Mouse (Mus musculus) forebrain, embryonic 13.5 days (tissue): ENCODE measurements around the gene Vmn1r26. TPM values are rescaled to one million over a fixed set of nuclear protein-coding genes. Genes with fewer than 3 reads are reported as not detected.
"Not testable (repeated sequence)": the region's sequence is repeated elsewhere in the genome, so short reads cannot be mapped to it uniquely, and the experiment has no call there.

Experiments used
- ATAC-seq: fragments of 200-750 bp; cut with Nextera tagmentation; 2 replicates; pipeline ENCODE4 v1.8.0; 2017
- H3K27ac ChIP-seq: fragments of 300-500 bp; sonication (generic); 2 replicates; pipeline ENCODE4 v1.5.1; 2015; ENCODE audit warnings: inconsistent platforms, mild to moderate bottlenecking, moderate library complexity
- H3K27me3 ChIP-seq: fragments of 300-500 bp; sonication (generic); 2 replicates; pipeline ENCODE4 v1.6.1; 2015; ENCODE audit warnings: mild to moderate bottlenecking, inconsistent platforms
- H3K36me3 ChIP-seq: fragments of 300-500 bp; sonication (generic); 2 replicates; pipeline ENCODE4 v1.6.1; 2015; ENCODE audit warnings: mild to moderate bottlenecking, inconsistent platforms; ENCODE audit not compliant: poor library complexity, severe bottlenecking
- H3K4me1 ChIP-seq: fragments of 300-500 bp; sonication (generic); 2 replicates; pipeline ENCODE4 v1.6.1; 2015; ENCODE audit warnings: inconsistent platforms
- H3K4me2 ChIP-seq: fragments of 300-500 bp; sonication (generic); 2 replicates; pipeline ENCODE4 v1.6.1; 2015; ENCODE audit warnings: inconsistent platforms, mild to moderate bottlenecking, moderate library complexity
- H3K4me3 ChIP-seq: fragments of 300-500 bp; sonication (generic); 2 replicates; pipeline ENCODE4 v1.5.1; 2015; ENCODE audit warnings: mild to moderate bottlenecking, inconsistent platforms
- H3K9ac ChIP-seq: fragments of 300-500 bp; sonication (generic); 2 replicates; pipeline ENCODE4 v1.6.1; 2015; ENCODE audit warnings: mild to moderate bottlenecking, inconsistent platforms
- H3K9me3 ChIP-seq: fragments of 300-500 bp; sonication (generic); replicated peaks from 2 replicates; pipeline ENCODE4 v1.6.1; 2016; ENCODE audit warnings: inconsistent platforms
- WGBS: fragments of 180-500 bp; shearing (Covaris S2); methylation state at CpG from one replicate; pipeline ENCODE4 v1.1.7; 2015; 5-methylcytosine and 5-hydroxymethylcytosine counted together
- polyA plus RNA-seq: library from polyadenylated mRNA; unstranded; fragments of >200 nt; fragmentation: Nextera tagmentation; extraction: Ambion mirVana; gene quantifications from 2 replicates; pipeline ENCODE4 v1.2.1, GENCODE M21; 2015

The Vmn1r26 gene
- polyA plus RNA-seq: not detected in 2 replicates

DNA sequence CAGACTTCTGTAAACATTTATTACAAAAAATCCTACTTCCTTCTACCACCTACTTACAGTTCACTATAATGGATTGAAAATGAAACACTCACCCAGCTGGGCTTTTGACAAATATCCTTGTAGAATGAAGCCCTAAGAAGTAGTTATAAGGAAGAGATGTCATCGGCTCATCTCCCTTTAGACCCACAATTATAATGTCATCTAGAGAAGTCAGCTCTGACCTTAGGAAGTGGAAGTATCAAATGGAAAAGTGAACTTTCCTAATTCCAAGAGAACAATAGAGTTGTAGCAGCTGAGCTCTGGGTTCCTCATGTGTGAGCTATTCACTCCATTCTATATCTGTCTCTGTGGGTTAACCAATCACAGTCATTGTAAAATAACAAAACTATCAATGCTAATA is at the start of gene Vmn1r26:
Vmn1r26 (minus strand) TSS at position 101 of the 400 bp plus-strand sequence.
- Histone ChIP-seq H3K9me3 (no peaks in the 10 kb centered on the region; the same call in 1 of the 2 replicates), H3K27ac (no peak within 1 kb of the TSS), H3K9ac (no peak within 1 kb of the TSS), H3K4me1 (no peaks in the 10 kb centered on the region), H3K36me3 (no peaks in the 10 kb centered on the region), H3K4me3 (no peak within 1 kb of the TSS), H3K4me2 (no peak within 1 kb of the TSS), H3K27me3 (no peaks in the 10 kb centered on the region)
- ATAC-seq: no peak
- 91% methylated on average over 1 of the region's 1 CpGs for WGBS

GRCm38 (mm10) chr6:58044025-58044424 is 29.1 kb upstream of the Vmn1r26 start:
- ATAC-seq: no peak
- Histone ChIP-seq H3K9me3 (no peaks in the 10 kb centered on the region), H3K27ac (no peak overlapping the region), H3K4me1 (no peaks in the 10 kb centered on the region), H3K4me2 (no peak overlapping the region), H3K27me3 (no peaks in the 10 kb centered on the region), H3K4me3 (no peak overlapping the region), H3K36me3 (no peaks in the 10 kb centered on the region), H3K9ac (no peak overlapping the region)

DNA sequence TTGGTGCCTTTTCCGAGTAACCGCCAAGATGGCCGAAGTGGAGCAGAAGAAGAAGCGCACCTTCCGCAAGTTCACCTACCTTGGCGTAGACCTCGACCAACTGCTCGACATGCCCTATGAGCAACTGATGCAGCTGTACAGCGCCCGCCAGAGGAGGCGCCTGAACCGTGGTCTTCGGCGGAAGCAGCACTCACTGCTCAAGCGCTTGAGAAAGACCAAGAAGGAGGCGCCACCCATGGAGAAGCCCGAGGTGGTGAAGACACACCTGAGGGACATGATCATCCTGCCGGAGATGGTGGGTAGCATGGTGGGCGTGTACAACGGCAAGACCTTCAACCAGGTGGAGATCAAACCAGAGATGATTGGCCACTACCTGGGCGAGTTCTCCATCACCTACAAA is 2.5 kb upstream of the Vmn1r26 start:
- H3K4me2 ChIP-seq, H3K9me3 ChIP-seq, H3K4me1 ChIP-seq, H3K36me3 ChIP-seq, ATAC-seq, H3K4me3 ChIP-seq, H3K27ac ChIP-seq, H3K9ac ChIP-seq, H3K27me3 ChIP-seq: not testable (repeated sequence)
- WGBS: 91% methylated on average over 21 of the region's 21 CpGs

DNA sequence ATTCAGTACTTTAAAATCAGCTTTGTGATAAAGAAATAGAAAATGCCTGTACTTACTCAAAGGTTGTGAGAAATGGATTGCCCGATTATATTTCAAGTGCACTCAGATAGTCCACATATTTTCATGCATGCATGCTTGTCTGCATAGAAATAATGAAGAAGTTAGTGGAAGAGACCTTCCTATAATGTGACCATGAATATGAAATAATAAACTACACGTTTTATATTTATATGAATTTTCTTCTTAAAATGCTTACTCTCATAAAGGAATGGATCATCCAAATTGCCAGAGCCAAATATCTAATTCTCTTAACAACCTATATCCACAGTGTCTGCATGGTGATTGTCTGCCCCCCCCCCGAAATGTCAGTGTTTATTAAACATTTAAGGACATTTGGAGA is 34.2 kb downstream of the Vmn1r26 start, which contains the start of gene Vmn1r25:
Vmn1r25 (minus strand) TSS at position 101 of the 400 bp plus-strand sequence.
- no peak within 1 kb of the TSS for H3K27ac ChIP-seq
- no peaks in the 10 kb centered on the region for H3K9me3 ChIP-seq
- H3K4me3 ChIP-seq: no peak within 1 kb of the TSS
- ATAC-seq: no peak
- H3K9ac ChIP-seq: no peak within 1 kb of the TSS
- no peaks in the 10 kb centered on the region for H3K27me3 ChIP-seq
- WGBS: 72% methylated on average over 3 of the region's 3 CpGs
- H3K36me3 ChIP-seq: no peaks in the 10 kb centered on the region
- H3K4me2 ChIP-seq: no peak within 1 kb of the TSS
- H3K4me1 ChIP-seq: no peaks in the 10 kb centered on the region

- not testable (repeated sequence) for H3K27ac ChIP-seq, H3K9ac ChIP-seq, H3K4me1 ChIP-seq, H3K4me2 ChIP-seq, H3K27me3 ChIP-seq, H3K36me3 ChIP-seq, H3K4me3 ChIP-seq, ATAC-seq, H3K9me3 ChIP-seq
- 87% methylated on average over 1 of the region's 1 CpGs for WGBS
Measured at GRCm38 (mm10) chr6:57961403-57961802, 53.6 kb downstream of the Vmn1r26 start, which contains the start of gene Vmn1r24. Vmn1r24 (minus strand) TSS chr6:57961503.

Other genes starting within 250 kb of the Vmn1r26 start
- 114 and 117 TPM in 2 replicates for gene Vopp1, start 190.0 kb downstream of the Vmn1r26 start, polyA plus RNA-seq
- not detected in 2 replicates for gene Vmn1r21, start 164.8 kb downstream of the Vmn1r26 start, polyA plus RNA-seq
- gene Vmn1r22, start 107.1 kb downstream of the Vmn1r26 start, polyA plus RNA-seq: not detected in 2 replicates
- not detected in 2 replicates for gene Vmn1r23, start 88.3 kb downstream of the Vmn1r26 start, polyA plus RNA-seq
- not detected in 2 replicates for gene Vmn1r24, start 53.7 kb downstream of the Vmn1r26 start, polyA plus RNA-seq
- gene Vmn1r25, start 34.3 kb downstream of the Vmn1r26 start, polyA plus RNA-seq: not detected in 2 replicates
- gene Vmn1r27, start 203.7 kb upstream of the Vmn1r26 start, polyA plus RNA-seq: not detected in 2 replicates
- gene Vmn1r28, start 246.9 kb upstream of the Vmn1r26 start, polyA plus RNA-seq: not detected in 2 replicates